Mouse (Mus musculus) heart, embryonic 15.5 days (tissue): ENCODE measurements around the gene Golga5. TPM values are rescaled to one million over a fixed set of nuclear protein-coding genes. Genes with fewer than 3 reads are reported as not detected.
"Not testable (repeated sequence)": the region's sequence is repeated elsewhere in the genome, so short reads cannot be mapped to it uniquely, and the experiment has no call there.

ENCODE experiments used
- ATAC-seq: fragments of 200-750 bp; cut with Nextera tagmentation; replicated peaks from 2 replicates; pipeline ENCODE4 v1.8.0; 2017; ENCODE audit warnings: low read depth, moderate TSS enrichment; ENCODE audit not compliant: insufficient number of reproducible peaks, insufficient read depth, low FRiP score
- H3K27ac ChIP-seq: fragments of 300-500 bp; sonication (generic); 2 replicates; pipeline ENCODE4 v1.5.1; 2015; ENCODE audit warnings: mild to moderate bottlenecking, inconsistent platforms
- H3K27me3 ChIP-seq: fragments of 300-500 bp; sonication (generic); 2 replicates; pipeline ENCODE4 v1.6.1; 2015; ENCODE audit warnings: inconsistent platforms
- H3K36me3 ChIP-seq: fragments of 300-500 bp; sonication (generic); 2 replicates; pipeline ENCODE4 v1.6.1; 2015; ENCODE audit warnings: mild to moderate bottlenecking, inconsistent platforms
- H3K4me1 ChIP-seq: fragments of 300-500 bp; sonication (generic); replicated peaks from 2 replicates; pipeline ENCODE4 v1.6.1; 2015; ENCODE audit warnings: inconsistent platforms
- H3K4me2 ChIP-seq: fragments of 300-500 bp; sonication (generic); 2 replicates; pipeline ENCODE4 v1.6.1; 2015; ENCODE audit warnings: inconsistent platforms, mild to moderate bottlenecking, moderate library complexity
- H3K4me3 ChIP-seq: fragments of 300-500 bp; sonication (generic); 2 replicates; pipeline ENCODE4 v1.5.1; 2015; ENCODE audit warnings: mild to moderate bottlenecking, inconsistent platforms
- H3K9ac ChIP-seq: fragments of 300-500 bp; sonication (generic); 2 replicates; pipeline ENCODE4 v1.6.1; 2015; ENCODE audit warnings: mild to moderate bottlenecking, inconsistent platforms
- H3K9me3 ChIP-seq: fragments of 300-500 bp; sonication (generic); replicated peaks from 2 replicates; pipeline ENCODE4 v1.6.1; 2016; ENCODE audit warnings: inconsistent platforms
- WGBS: fragments of 180-500 bp; shearing (Covaris S2); methylation state at CpG from one replicate; pipeline ENCODE4 v1.1.7; 2015; ENCODE audit warnings: mixed read lengths; 5-methylcytosine and 5-hydroxymethylcytosine counted together
- polyA plus RNA-seq: library from polyadenylated mRNA; unstranded; fragments of >200 nt; fragmentation: Nextera tagmentation; extraction: Ambion mirVana; gene quantifications from 2 replicates; pipeline ENCODE4 v1.2.1, GENCODE M21; 2015

The Golga5 gene
- polyA plus RNA-seq, 1 experiment from 2014 or later: 24.4 TPM

DNA sequence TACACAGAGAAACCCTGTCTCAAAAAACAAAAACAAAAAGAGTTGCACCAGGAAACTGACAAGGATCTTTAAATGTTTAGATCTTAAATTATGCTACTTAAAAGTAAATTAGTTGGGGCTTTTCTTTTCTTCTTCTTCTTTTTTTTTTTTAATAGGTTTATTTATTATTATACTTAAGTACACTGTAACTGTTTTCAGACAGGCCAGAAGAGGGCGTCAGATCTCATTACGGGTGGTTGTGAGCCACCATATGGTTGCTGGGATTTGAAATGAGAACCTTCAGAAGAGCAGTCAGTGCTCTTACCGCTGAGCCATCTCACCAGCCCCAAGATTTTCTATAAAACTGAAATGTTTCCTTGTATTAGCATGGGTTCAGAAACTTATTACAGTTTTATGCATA lies 16.0 kb downstream of the Golga5 start:
- no peak for ATAC-seq
- Histone ChIP-seq H3K27me3 (no peaks in the 10 kb centered on the region), H3K4me1 (no peaks in the 10 kb centered on the region), H3K9ac (no peak overlapping the region), H3K27ac (no peak overlapping the region), H3K4me3 (no peak overlapping the region), H3K9me3 (no peaks in the 10 kb centered on the region), H3K36me3 (peaks cover 81% of the 10 kb centered on the region), H3K4me2 (no peak overlapping the region)
- WGBS: 58% methylated on average over 3 of the region's 3 CpGs

DNA sequence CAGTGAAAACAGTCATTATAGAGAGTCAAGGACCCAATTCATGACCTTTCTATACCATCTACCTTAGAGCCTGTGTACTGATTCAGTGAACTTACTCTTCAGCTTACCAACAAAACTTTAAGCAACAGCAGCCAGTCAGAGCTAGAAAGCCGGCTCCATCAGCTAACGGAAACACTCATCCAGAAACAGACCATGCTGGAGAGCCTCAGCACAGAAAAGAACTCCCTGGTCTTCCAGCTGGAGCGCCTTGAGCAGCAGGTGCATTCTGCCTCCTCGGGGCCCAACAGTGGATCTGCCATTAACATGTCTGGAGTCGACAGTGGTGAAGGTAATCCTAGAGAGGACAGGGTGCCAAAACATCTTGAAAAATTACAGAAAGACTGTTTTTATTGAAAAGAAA lies 23.0 kb downstream of the Golga5 start:
- no peaks in the 10 kb centered on the region for H3K9me3 ChIP-seq
- no peaks in the 10 kb centered on the region for H3K4me1 ChIP-seq
- peaks cover 78% of the 10 kb centered on the region for H3K36me3 ChIP-seq
- no peak overlapping the region for H3K27ac ChIP-seq
- 88% methylated on average over 5 of the region's 5 CpGs for WGBS
- H3K27me3 ChIP-seq: no peaks in the 10 kb centered on the region
- no peak overlapping the region for H3K4me2 ChIP-seq
- no peak overlapping the region for H3K9ac ChIP-seq
- no peak overlapping the region for H3K4me3 ChIP-seq
- ATAC-seq: no peak

DNA sequence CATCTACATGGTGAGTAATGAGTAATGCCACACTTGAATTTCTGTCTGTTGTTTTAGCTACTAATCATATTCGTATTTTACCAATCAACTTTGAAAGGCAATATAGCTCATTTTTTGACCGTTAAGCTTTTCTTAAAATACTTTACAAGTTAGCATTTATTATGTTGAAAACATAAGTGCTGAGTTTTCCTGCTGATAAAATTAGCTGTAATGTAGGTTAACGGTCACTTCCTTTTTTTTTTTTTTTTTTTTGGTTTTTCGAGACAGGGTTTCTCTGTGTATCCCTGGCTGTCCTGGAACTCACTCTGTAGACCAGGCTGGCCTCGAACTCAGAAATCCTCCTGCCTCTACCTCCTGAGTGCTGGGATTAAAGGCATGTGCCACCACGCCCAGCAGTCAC lies 26.8 kb downstream of the Golga5 start:
- H3K4me2 ChIP-seq, H3K27ac ChIP-seq, H3K9ac ChIP-seq, ATAC-seq, H3K4me3 ChIP-seq, H3K4me1 ChIP-seq, H3K9me3 ChIP-seq, H3K27me3 ChIP-seq: not testable (repeated sequence)
- WGBS: 76% methylated on average over 6 of the region's 6 CpGs
- peaks cover 64% of the 10 kb centered on the region for H3K36me3 ChIP-seq

DNA sequence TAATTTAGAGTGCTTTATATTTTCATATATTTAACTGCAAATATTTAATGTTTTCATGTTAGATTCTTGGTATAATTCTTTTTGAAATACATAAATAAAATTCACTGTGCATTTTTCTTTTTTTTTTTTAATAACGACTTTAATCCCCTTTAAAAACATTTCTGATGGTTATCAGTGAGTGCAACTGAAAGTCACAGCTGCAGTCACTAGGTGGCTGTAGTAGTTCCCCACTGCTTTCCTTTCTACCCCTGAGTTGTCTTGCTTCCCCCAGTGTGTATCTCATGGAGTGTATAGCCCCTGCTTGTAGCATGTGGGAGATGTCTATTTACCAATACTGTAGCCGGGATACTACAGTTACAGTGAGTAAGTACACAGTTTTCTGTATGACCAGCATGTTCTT lies 29.0 kb downstream of the Golga5 start:
- WGBS: 74% methylated on average over 2 of the region's 2 CpGs

DNA sequence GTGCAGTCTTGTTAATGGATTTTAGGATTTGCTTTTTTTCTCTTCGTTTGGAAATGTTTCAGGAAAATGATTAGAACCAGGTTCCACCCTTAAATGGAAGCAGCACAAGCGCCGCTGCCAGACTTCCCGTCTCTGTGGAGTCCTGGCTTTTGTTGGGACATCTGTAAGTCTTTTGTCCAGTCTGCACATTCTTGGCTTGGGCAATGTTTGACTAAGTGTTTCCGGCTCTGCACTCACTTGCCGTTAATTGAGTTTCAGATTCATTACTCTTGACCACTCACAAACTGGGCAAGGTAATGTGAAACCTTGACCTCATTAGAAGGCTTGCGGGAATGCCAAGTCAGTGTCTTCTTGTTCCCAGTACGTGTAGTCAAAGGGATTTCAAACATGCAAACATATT lies 29.8 kb downstream of the Golga5 start:
- ATAC-seq: no peak; the same call in 1 of the 2 replicates
- Histone ChIP-seq H3K27ac (peak overlapping the region; percentile 28; the same call in 1 of the 2 replicates), H3K9me3 (no peaks in the 10 kb centered on the region), H3K4me3 (no peak overlapping the region), H3K36me3 (peaks cover 37% of the 10 kb centered on the region), H3K27me3 (no peaks in the 10 kb centered on the region), H3K4me2 (no peak overlapping the region), H3K9ac (no peak overlapping the region), H3K4me1 (peaks cover 7% of the 10 kb centered on the region; the same call in 1 of the 2 replicates)
- WGBS: 64% methylated on average over 8 of the region's 8 CpGs

More for the DNA sequence above, 29.0 kb downstream of the Golga5 start:
- Histone ChIP-seq H3K9ac (no peak overlapping the region), H3K36me3 (peaks cover 44% of the 10 kb centered on the region), H3K4me1 (peaks cover 7% of the 10 kb centered on the region; the same call in 1 of the 2 replicates), H3K9me3 (no peaks in the 10 kb centered on the region), H3K27ac (0 out of 2 replicates have a peak overlapping the region, but pooled peaks have one; percentile 28), H3K4me3 (no peak overlapping the region), H3K4me2 (no peak overlapping the region), H3K27me3 (no peaks in the 10 kb centered on the region)
- no peak for ATAC-seq

DNA sequence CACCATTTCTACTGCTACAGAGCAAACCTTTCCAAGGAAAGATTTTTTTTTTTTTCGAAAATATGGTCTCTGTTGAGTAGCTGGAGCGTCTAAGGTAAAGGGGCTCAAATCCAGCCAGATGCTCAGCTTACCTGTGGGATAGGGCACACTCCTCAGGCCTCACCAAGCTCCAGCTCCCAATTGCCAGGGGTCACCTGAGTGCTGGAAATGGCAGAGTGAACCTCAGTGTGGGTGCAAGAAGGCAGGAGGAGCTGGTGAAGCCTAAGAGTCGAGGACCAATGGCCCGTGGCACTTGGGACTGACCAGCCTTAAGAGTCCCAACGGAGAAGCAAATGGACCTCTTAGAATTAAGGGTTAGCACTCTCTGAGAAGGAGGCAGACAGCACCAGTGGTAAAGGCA lies 30.3 kb downstream of the Golga5 start:
- Histone ChIP-seq H3K27me3 (no peaks in the 10 kb centered on the region), H3K9me3 (no peaks in the 10 kb centered on the region), H3K4me2 (no peak overlapping the region), H3K9ac (no peak overlapping the region), H3K4me1 (peaks cover 7% of the 10 kb centered on the region; the same call in 1 of the 2 replicates), H3K27ac (no peak overlapping the region), H3K4me3 (no peak overlapping the region), H3K36me3 (peaks cover 32% of the 10 kb centered on the region)
- no peak; the same call in 1 of the 2 replicates for ATAC-seq
- 78% methylated on average over 5 of the region's 5 CpGs for WGBS

DNA sequence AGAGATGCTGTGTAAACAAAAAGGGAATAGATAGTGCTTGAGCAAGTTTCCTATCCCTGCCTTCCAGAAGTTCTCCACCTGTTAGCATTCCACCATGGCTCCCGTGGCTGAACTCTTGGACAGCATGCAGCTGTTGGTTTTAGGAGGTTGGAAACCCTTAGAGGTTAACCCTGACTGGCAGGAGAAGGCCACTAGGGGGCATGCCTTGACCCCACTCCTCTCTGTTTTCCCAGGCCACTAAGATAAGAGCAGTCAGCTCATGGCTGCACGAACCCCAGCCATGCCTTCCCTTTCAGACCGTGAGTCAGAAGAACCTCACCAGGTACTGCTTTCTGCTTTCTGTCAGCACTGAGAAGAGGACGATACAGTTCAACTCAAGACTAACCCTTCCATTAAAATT lies 30.8 kb downstream of the Golga5 start:
- WGBS: 41% methylated on average over 4 of the region's 4 CpGs
- no peaks in the 10 kb centered on the region for H3K9me3 ChIP-seq
- H3K4me1 ChIP-seq: peaks cover 7% of the 10 kb centered on the region; the same call in 1 of the 2 replicates
- no peak overlapping the region for H3K9ac ChIP-seq
- ATAC-seq: no peak; the same call in 1 of the 2 replicates
- no peak overlapping the region for H3K4me2 ChIP-seq
- H3K27ac ChIP-seq: no peak overlapping the region
- H3K36me3 ChIP-seq: peaks cover 30% of the 10 kb centered on the region
- no peaks in the 10 kb centered on the region for H3K27me3 ChIP-seq
- H3K4me3 ChIP-seq: no peak overlapping the region

DNA sequence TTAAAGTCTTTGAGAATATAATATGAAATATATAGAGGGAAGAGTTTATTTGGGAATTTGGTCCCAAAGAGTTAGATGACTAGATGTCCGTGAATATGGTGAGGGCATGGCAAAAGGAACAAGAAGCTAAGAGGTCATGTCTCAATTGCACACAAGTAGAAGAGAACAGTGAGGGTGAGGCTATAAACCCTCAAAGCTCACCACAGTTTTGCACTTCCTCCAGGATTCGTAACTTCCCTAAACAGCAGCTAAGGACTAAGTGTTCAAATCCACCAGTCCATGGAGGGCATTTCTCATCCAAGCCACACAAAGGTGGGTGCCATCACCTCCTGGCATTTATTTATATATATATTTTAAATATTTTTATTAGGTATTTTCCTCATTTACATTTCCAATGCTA lies 32.1 kb downstream of the Golga5 start:
- Histone ChIP-seq H3K9me3 (no peaks in the 10 kb centered on the region), H3K36me3 (peaks cover 21% of the 10 kb centered on the region), H3K27ac (no peak overlapping the region), H3K9ac (no peak overlapping the region), H3K4me2 (no peak overlapping the region), H3K4me3 (no peak overlapping the region), H3K4me1 (peaks cover 7% of the 10 kb centered on the region; the same call in 1 of the 2 replicates), H3K27me3 (no peaks in the 10 kb centered on the region)
- ATAC-seq: no peak
- 90% methylated on average over 2 of the region's 2 CpGs for WGBS

DNA sequence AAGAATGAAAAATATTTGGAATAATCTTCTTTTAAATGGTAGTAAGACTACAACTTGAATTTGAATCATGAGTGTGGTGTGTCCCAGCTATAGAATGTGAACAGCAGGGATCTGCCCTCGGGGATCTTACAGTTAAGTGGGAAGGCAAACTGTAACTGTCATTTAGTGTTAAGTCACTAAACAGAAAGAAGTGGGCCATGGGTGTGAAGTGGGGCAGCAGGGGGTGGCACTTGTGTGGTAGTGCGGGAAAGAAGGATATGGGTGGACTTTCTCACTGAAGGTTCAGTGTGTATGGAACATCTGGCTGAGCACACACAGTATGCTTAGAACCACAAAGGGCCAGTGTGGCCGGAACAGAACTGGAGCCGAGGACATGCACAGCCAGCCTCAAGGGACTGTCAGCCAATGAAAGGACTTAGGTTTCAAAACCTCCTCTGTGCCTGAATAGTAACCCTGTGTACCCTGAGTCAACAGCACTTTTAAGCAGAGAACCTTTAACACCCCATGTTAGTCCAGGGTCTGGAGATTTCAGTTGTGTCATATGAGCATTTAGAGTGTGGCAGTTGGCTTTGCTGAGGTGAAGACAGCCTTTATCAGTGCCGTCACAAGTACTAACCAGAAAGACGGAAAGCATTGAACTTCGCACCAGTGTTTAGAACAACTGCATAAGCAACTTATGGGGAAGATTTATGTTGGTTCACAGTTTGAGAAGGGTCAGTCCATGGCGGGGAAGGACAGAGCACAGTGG lies 33.1 kb downstream of the Golga5 start:
- ATAC-seq: no peak
- no peak overlapping the region for H3K4me3 ChIP-seq
- WGBS: 59% methylated on average over 8 of the region's 8 CpGs

DNA sequence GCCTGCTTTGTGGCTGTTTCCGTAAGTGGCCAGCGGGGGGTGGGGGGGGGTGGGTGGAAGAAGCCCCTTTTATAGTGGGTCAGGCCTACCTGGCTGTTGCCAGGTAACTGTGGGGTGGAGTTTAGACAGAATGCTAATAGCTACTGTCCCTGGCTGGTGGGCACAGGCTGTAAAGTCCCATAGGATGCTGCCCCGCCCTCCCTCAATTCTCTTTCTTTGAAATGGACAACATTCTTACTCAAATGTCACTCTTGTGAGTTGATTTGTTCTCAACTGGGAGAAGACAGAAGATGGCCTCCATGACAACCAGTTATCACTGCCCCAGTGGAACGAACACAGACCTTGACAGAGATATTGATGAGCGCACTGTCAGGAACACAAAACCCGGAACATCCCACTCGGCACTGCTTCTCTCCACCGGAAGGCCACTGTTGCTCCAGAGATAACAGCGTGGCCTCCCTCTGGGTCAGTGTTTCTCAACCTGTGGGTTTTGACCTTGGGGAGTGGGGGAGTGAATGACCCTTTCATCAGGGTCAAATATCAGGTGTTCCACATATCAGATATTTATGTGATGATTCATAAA lies 36.3 kb downstream of the Golga5 start:
- no peak overlapping the region for H3K9ac ChIP-seq
- H3K27ac ChIP-seq: no peak overlapping the region
- 61% methylated on average over 9 of the region's 9 CpGs for WGBS
- H3K9me3 ChIP-seq: no peaks in the 10 kb centered on the region
- no peak overlapping the region for H3K4me3 ChIP-seq
- no peak overlapping the region for H3K4me2 ChIP-seq
- 0 out of 2 replicates have a peak, but pooled peaks cover 2% of the 10 kb centered on the region for H3K36me3 ChIP-seq
- no peak for ATAC-seq
- H3K27me3 ChIP-seq: no peaks in the 10 kb centered on the region
- H3K4me1 ChIP-seq: peaks cover 7% of the 10 kb centered on the region; the same call in 1 of the 2 replicates

More for the DNA sequence above, 33.1 kb downstream of the Golga5 start:
- no peak overlapping the region for H3K27ac ChIP-seq
- H3K4me2 ChIP-seq: no peak overlapping the region
- H3K4me1 ChIP-seq: peaks cover 7% of the 10 kb centered on the region; the same call in 1 of the 2 replicates
- no peaks in the 10 kb centered on the region for H3K27me3 ChIP-seq
- peaks cover 11% of the 10 kb centered on the region for H3K36me3 ChIP-seq
- no peaks in the 10 kb centered on the region for H3K9me3 ChIP-seq
- no peak overlapping the region for H3K9ac ChIP-seq

DNA sequence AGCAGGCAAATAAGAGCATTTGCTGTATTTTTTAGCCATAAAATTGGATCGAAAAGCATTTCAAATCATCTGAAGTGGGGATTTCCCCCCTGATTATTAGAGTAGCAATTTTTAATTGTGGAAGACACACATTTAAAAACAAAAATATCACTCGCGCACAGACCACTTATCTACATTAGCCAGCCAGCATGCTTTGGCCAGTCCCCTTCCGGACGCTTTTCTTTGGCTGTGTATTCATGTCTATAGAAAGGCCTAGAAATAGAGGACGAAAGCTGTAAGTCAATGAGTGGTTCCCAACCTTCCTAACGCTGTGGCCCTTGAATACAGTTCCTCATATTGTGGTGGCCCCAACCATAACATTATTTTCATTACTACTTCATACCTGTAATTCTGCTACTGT lies 37.0 kb downstream of the Golga5 start:
- no peak for ATAC-seq
- 84% methylated on average over 7 of the region's 7 CpGs for WGBS
- H3K9me3 ChIP-seq: no peaks in the 10 kb centered on the region
- no peak overlapping the region for H3K27ac ChIP-seq
- H3K4me3 ChIP-seq: no peak overlapping the region
- no peak overlapping the region for H3K9ac ChIP-seq
- no peaks in the 10 kb centered on the region for H3K36me3 ChIP-seq
- H3K4me2 ChIP-seq: no peak overlapping the region
- H3K27me3 ChIP-seq: no peaks in the 10 kb centered on the region
- peaks cover 7% of the 10 kb centered on the region; the same call in 1 of the 2 replicates for H3K4me1 ChIP-seq
